Mouse (Mus musculus) cerebellum, postnatal 36 days (tissue): ENCODE data around the gene Gm49337.
A peak's percentile ranks its signal among the peaks of the same experiment; 100 is the strongest.

Source experiments
- DNase-seq, 2 experiments: peaks; one replicate each; pipeline ENCODE4 v3.0.0; 2021 to 2022; ENCODE audit warnings: mixed read lengths in 2 of 2

Gene Gm49337

DNA sequence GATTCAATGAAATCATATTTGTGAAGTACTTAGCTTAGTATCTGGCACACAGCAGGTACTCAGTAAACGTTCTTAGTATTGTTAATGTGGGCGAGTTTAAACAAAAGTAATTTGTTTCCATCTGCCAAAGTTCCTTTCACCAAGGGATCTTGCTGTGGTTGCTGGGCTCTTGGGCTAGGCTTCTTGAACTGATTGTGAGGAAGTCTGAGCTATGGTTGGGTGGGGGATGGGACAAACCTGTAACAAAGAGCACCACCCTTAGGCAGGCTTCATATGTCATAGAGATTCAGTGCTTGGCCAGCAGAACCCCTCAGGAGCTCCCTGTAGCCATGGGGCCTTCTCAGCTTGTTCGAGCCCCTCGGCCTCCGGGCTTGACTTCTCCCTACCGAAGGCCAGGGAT lies at the start of gene Gm49337, which contains the start of gene 1700042G07Rik:
Gene Gm49337 (plus strand): TSS at position 313 of the 400 bp plus-strand sequence.
Gene 1700042G07Rik (plus strand): TSS at position 301 of the 400 bp plus-strand sequence.
- peak in 1 of 2 experiments; percentile 19 for DNase-seq

DNA sequence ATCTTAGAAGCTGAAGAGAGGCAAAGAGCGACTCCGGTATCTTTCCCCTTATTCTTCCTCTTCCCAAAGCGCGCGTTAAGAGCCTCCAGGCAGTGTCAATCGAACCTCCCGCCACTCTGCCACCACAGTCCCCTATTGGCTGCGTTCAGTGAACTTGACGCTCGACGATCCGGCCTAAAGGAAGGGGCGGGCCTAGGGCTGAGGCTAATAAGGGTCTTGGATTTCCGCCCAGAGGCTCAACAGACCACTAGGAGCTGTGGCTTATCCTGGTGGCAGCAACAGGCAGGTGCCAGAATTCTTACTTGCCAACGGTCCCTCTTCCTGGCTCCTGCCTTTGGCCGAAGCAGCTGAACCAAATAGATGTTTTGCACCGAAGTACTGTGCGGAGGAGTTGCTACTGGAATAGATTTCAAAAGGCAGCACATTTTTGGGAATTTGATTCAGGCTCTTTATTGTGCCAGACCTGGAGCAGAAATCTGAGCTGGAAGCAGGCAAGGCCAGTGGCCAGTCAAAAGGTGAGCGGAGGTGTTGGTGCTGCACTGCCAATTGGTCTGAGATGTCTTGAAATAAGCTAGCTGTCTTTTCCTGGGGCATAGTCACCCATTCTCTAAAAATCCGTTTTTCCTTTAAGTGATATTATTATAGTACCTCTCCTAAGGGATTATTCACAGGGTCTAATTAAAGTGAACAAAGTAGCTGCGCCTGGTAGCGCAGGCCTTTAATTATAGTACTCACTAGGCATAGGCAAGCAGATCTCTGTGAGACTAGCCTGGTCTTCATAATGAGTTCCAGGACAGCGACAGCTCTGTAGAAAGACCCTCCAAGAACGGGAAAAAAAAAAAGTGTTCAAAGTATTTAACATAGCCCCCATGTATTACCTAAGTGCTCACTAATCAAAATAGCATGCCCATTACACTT lies 49.3 kb upstream of the Gm49337 start, which contains the start of the genes Rad54l and Pomgnt1:
Gene Rad54l (minus strand): TSS at position 89 of the 918 bp plus-strand sequence.
Gene Pomgnt1 (plus strand): TSS at position 239 of the 918 bp plus-strand sequence.
- peak; percentile 63 to 73 for DNase-seq

DNA sequence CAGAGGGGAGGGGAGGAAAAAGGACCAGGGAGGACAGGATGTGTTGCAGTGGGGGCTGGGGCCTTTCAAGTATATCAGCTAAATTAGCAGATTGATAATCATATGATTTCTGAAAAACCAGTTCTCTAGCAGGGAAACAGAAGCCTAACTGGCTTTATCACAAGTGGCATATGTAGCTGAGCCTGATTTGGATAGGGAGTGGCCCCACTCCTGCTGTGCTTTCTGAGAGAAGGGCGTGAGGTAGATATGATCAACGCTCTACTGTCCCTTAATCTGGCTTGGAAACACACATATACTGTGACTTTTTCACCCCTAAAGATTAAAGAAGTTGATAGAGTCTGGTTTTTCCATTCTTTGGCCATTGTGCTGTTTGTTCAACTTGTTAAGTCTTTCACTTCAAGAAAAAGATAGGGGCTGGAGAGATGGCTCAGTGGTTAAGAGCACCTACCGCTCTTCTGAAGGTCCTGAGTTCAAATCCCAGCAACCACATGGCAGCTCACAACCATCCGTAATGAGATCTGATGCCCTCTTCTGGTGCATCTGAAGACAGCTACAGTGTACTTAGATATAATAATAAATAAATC lies 47.3 kb upstream of the Gm49337 start:
- no peak for DNase-seq

DNA sequence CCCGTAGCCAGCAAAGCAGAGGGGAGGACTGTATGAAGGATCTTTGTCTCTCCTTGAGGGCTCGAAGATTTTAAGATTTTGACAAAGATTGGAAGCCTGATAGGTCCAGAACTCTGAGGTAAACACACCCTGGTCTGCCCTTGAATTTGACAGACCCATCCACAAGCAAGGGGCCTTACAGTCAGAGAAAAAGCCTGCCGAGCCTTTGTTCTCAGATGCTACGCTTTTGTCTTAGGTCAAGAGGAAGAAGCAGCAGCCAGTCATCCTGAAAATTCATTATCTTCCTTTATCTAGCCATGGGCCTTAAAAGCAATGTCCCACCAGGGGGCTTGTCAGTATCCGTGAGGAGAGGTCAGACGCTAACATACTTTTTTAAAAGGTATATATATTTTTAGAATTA lies 45.2 kb upstream of the Gm49337 start:
- no peak for DNase-seq

DNA sequence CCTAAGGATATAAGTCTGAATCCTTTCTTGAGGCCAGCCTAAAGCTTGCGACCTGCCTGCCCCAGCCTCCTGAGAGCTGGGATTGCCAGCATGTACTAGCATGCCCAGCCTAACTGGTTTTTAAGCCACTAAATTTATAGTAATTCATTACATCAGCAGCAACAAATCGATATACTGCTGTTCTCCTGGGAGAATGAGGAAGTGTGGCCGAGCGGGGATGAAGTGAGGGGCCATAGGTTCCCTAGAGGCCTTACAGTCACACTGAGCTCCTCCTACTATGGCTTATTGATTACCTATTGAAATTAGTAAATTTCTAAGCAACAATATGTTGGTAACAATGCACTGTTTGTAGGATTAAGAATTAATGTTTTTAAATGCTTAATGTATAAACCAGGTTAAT lies 40.1 kb upstream of the Gm49337 start:
- DNase-seq: no peak

DNA sequence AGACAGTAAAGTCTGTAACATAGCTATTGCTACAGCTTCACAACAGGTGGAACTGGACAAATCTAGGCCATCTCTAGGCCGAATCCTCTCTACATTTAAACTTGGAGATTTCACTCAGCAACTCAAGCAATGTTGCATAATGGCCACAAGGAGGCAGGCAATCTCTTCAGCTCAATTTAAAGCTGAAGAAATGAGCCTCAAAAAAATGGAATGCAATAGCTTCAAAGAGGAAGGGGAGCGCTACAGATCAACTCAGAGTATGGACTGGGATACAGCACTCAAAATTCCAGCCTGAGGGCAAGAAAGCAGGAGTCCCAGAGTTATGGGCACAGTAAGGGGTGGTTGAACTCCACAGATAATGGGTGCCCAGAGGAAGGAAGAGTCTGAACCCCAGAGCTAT lies 38.2 kb upstream of the Gm49337 start:
- DNase-seq: peak in 1 of 2 experiments; percentile 30

DNA sequence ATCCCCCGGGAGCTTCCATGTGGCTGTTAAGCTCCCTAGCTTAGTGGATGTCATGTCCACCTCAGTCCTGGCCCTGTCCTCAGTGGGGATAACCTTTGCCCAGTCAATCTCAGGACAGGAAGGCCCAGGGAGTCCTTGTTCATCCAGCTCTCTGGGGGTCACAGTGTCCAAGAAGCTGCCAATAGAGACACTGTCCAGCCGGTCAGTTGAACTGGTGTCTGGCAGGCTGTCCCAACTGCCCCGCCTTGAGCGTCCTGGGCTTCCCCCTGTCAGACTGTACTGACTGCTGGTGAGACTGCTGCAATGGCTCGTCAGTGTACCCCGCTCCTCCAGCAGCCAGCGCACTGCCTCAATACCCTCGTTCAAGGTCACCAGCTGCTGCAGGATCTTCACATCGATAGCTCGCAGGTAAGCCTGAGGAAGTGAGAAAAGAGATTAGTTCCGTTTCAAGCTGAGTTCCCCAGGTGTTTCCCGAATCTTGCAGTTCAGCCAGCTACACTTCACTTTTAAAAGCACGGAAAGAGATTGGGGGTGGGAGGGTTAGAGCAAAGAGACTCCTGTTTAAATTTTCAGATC lies 35.7 kb upstream of the Gm49337 start:
- DNase-seq: no peak

DNA sequence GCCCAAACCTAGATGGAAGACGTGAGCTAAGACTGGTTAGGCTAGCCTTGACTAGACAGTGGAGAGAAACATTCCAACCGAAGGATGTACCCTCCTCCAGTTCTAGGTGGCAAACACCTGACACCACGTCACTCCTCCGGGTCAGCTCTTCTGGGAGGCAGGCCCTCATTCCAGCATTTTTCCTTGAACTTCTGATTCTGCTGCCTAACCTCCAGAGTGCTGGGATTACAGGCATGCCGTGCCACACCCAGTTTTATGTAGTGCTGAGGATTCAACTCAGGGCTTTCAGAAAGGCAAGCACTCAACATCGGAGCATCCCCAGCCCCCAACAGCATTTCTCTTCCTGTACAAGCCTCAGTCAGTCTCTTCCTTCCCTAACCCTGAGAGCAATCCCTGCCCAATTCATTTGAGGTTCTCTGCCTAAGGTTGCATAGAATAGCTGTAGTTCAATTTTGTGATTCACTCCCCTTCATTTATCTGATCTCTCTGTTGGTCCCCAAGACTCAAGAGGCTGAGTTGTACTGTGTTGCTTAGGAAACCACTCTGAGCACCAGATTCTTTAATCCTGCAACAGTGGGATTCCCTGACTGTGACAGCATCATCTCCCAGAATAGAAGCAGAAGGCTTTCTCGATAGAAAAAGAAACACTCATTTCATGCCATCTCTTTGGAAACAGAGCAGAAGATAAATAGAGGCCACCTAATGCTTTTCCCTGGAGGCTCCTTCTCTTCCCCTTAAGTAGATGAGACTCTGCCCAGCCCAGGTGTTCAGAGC lies 32.2 kb upstream of the Gm49337 start:
- no peak for DNase-seq

DNA sequence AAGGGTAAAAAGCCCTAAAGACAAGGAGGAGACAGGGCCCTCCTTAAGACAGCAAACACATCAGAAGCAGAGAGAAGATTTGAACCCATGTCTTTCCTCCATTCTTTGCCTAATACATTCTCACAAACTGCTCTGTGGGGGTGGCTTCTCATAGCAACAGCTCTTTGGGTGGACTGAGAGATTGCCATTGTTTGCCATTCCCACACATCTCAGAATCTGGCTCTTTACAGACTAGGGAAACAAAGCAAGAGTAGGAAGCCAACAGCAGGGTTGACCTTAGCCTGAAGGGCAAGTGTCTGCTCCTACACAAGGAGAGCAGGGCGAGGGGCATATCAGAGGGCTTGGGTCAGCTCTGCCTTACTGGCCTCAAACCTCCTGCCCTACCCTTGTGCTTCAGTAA lies 31.4 kb upstream of the Gm49337 start:
- no peak for DNase-seq

DNA sequence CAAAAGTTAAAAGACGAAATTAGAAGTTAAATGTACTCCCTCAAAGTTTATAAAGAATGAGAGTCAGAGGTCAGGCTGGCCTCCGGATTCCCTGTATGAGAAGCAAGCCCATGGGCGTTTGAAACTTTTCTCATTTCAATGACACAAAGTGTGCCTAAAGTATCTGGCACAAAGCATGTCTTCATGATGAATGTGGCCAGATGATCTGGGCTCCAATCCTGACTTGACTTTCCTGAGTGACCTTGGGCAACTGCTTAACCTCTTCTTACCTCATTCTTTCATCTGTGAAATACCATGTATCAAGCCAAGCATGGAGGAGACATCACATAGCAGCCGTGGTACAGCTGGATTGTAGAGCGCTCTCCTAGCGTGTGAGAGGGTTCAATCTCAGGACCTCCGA lies 30.9 kb upstream of the Gm49337 start:
- no peak for DNase-seq

DNA sequence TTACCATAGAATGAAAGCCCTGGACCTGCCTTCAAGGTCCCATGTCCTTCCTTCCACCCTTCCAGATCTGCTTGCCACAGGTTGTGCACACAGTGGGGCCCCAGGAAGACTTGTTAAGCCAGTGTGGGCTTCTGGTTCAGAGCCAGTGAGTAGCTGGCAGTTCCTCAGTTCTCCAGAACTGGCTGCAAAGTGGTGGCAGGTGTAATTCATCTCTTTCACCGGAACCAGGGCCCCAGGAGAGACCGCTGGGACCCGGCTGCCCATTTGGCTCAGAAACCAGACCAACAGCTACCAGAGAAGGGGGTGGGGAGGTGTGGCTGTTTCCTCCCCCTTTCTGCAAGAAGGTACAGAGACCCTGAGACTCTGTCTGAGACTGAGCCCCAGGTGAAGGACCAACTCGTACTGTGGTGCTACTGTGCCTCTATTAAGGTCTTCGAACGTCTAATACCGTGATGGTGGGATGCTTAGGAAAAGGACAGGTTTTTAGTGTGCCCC lies 29.8 kb upstream of the Gm49337 start:
- DNase-seq: peak; percentile 94 to 96

DNA sequence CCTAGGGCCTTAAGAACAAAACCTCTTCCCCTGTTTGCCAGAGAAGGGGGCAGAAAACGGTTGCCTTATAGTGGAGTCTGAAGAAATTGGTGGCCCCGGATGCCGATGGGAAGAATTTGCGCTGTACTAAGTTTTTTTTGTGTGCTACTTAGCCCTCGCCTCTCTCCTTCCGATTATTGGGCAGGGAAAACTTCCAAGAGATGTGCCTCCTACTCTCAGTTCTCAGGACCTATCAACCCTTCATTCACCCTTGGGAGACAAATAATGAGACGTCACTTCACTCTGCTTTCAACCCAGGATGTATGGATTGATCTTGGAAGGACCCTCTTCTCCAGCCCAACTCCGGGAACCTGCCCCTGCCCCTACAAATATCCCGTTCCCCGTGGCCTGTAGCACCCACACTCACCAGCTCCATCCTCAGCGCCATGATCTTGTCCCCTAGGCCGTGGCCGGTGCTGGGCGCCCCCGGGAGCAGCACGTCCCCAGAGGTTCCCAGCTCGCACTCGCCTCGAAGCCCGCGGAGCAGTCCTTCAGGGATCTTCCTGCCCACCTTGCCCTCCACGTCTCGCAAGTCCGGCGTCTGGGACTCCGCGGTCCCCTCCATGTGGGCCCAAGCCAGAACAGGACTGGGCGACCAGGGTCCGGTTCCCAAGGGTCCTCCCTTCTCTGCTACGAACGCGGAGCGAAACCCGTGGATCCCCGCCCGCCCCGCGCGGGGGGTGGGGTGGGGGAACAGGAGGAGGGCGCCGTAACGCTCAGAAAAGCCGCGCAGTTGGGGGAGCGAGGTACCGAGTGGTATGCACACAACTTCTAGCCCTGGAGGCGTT lies 29.1 kb upstream of the Gm49337 start:
- DNase-seq: peak; percentile 77 to 85

DNA sequence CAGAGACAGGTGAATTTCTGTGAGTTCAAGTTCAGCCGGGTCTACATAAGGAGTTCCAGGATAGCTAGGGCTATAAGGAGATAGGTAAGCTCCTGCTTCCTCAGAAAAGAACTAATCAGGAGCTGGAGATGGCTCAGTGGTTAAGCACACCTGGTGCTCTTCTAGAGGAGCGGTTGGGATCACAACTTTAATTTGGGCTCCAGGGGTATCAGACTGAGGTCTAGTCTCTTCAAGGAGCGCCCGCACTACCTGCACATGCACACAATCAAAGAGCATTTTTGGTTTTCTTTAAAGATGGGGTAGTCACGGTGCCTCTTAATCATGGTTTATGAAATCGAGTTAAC lies 23.4 kb upstream of the Gm49337 start:
- no peak for DNase-seq

DNA sequence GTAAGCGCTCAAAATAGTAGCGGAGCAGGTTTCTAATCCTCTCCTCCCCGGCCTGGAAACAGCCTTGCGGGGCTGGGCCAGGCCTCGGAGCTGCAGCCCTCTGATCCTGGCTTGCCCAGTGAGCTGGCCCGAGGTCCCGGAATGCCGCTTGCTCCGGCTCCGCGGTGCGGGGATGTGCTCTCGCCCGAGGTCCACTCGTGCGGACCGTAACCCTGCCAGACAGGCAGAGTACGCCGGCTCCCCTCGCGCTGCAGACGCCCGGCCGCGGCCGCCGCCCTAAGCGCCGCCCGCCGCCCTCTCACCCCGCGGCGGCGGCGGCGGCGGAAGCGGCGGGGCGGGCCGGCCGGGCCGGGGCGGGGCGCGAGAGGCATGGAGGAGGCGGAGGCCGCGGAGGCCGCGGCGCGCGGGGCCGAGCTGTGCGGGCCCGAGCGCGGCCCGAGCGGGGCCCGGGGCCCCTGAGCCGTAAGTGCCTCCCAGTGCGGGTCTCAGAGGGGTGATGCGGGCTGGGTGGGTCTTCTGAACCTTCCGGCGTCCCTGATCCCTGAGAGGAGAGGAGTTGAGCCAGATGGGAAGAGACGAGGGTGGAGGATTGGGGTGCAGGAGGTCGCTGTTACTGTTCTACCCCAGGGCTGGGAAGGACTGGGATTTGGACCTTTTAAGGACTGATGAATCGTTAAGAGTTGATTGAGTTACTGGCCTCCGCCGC lies 22.9 kb upstream of the Gm49337 start:
- peak; percentile 61 to 76 for DNase-seq

DNA sequence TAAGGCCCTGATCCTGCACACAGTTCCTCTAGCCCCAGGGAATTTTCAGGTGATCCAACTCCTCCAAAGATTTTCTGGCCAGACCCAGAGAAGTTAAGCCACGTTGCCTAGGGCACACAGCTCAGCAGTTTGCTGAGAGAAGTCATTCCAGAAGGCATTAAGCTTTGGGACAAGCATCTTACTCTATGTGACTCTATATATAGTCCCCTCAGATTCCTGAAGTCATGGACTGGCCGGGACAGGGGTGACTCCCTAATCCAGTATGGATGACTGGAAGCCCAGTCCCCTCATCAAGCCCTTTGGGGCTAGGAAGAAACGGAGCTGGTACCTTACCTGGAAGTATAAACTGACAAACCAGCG lies 22.3 kb upstream of the Gm49337 start:
- no peak for DNase-seq

DNA sequence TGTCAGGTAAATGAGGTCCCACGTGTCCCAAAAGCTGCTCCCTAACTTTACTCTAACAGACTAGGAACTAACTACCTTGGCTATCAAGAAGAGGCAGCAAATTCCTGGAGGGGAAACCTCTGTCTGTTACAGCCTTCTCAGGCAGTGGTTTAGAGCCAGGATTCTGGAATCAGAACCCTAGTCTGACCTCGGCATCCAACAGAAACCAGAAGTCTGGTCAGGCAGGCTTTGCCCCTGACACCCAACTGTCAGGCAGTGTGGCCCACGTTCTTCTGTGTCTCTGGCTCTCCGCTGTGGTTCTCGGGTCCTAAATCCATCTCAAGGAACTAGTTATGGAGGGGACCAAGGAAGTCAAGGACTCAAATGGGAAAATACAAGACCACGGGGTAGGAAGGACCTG lies 21.9 kb upstream of the Gm49337 start, which contains the start of gene Lurap1:
Gene Lurap1 (minus strand): TSS at position 101 of the 400 bp plus-strand sequence.
- no peak for DNase-seq

DNA sequence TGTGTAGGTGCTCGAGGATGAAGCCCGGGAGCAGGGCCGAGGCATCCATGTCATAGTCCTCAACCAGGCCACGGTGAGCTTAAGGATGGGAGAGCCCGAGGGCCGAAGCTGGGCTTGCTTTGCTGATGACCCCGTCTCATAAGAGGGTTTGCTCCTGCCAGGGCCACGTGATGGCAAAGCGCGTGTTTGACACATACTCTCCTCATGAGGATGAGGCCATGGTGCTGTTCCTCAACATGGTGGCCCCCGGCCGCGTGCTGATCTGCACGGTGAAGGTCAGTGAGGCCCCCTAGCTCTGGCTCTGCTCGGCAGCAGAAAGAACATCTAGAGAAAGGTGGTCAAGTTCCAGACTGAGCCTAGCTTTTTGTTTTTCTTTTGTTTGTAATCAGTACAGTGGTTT lies 20.5 kb upstream of the Gm49337 start:
- no peak for DNase-seq

DNA sequence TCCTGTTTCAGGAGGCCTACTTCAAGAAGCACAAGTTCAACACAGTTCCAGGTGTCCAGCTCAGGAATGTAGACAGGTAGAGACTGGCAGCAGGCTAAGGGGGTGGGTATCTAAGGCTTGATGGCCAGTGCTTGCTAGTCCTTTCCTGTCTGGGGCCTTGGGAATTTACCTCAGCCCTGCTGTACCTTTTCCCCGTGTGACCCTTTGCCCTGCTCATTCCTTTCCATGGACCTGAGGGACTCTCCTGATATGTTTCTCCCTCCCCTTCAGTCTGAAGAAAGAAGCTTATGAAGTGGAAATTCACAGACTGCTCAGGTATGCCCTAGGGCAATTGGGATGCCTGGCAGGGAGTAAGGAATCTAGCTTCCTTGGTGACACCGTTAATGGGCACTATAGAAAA lies 15.3 kb upstream of the Gm49337 start:
- DNase-seq: no peak

DNA sequence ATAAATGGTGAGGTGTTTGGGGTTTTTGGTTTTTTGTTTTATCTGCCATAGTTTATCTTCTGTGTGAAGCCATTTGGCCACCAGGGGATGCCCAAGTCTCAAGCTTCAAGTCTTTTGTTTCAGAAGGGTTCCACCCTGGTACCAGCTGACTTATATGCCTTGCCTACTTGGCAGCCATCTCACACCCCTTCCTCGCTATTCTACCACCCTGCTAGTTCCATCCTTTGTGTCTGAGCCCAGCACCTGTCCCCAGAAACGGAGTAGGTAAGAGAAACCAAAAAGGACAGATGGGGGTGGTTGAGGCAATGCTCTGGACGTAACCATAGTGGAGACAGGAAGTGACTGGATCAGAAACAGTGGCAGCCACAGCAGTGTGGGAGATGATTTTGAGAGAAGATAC lies 13.3 kb upstream of the Gm49337 start:
- DNase-seq: peak in 1 of 2 experiments; percentile 48

DNA sequence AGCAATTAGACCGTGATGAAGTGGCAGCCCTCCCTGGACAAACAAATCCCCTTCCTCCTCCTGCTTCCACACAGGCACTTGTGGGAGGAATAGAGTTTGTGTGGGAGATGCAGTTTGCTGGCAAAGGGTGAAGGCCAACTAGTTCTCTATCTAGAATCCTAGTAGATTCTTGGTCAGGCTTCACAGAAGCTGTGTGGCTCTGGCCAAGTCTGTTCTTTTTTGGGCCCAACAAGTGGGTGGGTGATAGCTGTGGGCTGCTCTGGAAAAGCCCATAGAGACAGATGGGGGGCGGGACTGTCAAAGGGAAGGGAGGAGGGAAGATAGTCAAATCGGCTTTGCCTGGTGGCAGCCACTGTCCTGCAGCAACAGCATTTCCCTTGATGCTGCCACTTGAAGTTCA lies 12.4 kb upstream of the Gm49337 start:
- DNase-seq: no peak

DNA sequence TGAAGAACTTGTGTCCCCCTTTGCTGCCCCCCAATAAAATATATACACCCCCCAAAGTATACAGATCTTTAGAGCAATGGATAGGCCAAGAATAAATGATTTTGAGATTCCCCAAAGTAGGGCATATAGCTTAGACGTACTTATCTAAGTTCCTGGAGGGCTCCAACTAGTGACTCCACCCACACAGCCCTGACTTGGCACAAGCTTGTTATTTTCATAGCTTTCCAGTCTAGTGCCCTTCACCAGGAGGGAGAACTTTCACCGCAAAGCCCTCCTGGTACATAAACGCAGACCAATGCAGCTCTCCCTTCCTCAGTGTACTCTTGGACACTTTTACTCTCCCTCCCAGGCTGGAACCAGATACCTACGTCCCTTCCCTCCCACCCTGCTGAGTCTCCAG lies 11.0 kb upstream of the Gm49337 start:
- no peak for DNase-seq
